Mouse (Mus musculus): Measurements from ENCODE around the gene Kif23.

Kif23 gene

DNA sequence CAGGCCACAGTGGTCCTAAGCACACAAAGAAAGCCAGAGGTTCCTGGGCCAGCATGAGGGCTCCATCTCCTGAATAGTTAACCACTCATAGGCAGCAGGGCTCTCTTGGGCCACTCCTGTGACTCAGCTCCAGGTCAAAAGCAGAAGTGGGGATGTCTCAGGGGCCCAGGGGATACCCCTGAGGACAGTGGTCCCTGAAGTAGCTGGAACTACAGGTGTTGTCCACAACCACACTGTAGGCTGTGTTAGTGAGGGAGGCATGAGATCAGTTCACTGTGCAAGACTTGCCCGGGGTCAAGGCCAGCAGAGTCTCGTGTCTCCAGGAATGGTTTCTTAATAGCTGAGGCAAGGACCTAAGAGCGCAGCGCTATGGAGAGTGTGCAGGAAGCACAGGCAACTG is 45.0 kb downstream of the Kif23 start:
- no peak for DNase-seq

DNA sequence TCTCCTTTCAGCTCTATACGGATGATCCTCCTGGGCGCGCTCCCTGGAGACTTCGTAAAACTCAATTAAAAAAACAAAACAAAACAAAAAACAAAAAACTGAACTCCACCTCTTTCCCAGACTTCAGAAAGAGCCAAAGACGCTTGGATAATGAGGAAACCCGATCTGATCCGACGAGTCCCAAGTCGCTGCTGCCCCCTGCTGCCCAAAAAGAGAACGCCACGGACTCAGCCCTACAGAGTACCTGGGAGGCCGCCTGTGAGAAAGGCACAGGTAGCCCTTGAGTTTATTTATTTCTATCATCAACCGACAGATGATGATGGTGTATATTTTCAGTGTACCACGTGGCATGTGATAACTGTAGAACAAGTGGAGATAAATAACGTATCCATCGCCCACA is 46.8 kb downstream of the Kif23 start:
- peak; percentile 85 for DNase-seq

DNA sequence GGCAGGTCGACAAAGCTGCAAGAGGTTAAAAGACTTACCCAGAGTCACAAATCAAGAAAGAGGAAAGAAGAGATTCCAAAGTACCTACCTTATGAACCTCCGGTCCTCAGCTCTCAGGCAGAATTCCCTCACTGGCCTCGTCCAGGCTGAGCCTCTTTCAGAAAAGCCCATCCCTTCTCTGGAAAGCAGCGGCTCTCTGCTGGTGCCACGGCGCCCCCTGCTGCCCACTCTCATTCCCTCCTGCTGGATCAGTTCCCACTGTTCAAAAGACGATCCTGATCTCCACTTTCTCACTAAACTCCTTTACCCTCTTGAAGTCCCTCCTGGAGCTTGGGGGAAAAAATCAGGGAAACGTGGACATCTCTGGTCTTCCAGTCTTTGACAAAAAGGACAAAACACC is 48.2 kb downstream of the Kif23 start:
- peak; percentile 70 for DNase-seq

DNA sequence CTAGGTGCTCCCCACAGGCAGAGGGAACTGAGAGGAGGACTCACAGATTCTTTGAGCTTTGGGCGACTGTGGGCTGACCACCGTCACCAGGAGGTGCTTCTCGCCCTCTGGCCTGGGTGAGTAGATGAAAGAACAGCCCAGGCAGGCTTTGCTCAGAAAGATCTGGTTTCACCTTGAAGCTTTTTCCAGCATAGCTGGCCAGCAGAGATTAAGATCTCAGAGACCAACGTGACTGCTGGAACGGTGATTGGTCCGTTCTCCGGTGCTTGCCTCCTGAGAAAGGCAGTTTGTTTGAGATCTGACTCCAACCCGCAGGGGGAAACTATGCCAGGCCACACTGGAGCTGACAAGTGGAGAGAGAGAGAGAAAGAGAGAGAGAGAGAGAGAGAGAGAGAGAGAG is 51.6 kb downstream of the Kif23 start:
- no peak for DNase-seq

DNA sequence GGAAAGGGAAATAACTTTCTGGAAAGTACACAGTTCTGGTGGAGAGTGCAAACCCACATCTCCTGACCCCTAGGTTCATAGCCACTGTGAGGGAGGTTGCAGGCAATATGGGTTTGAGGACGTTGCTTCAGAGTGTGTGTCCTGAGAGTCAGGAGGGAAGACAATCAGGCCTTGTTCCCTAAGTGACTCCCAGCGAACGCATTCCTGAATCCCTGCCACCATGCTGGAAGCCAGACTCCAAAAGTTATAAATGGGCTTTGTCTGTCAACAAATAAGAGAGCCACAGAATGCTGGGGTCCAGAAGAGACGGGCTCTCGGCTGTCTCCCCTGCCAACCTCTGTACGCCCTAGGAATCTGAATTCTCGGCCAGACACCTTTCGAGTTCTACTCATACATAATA is 56.7 kb downstream of the Kif23 start:
- DNase-seq, result no peak

DNA sequence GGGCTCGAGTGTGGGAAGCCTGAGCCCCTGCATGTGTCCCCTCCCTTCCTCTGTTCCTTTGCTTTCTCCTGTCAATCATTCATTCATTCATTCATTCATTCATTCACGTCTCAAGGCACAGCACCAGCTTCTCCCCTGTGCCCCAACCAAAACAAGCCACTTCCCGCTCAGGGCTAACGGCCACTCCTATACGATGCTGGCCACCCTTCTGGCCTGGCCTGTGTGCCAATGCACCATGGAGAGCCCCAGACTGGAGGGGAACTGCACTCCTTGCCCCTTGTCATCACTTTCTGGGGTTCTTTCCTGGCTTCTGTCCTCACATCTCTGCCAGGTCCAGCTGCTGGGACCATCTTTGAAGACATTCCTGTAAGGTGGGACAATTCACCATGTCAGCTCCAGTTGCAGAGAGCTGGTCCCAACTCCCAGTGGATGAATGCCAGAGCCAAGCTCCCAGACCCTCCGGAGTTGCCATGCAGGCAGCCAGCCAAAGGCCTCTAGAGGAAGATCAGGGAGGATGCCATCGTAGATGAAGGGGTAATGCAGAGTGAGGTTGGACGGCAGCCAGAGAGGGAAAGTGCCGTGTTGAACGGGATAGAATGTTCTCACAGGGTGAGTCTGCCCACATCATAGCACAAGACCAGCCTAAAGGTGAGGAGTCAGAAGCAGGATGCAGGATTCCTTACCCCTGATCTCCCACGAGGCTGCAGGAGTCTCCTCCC is 58.8 kb downstream of the Kif23 start:
- no peak for DNase-seq

DNA sequence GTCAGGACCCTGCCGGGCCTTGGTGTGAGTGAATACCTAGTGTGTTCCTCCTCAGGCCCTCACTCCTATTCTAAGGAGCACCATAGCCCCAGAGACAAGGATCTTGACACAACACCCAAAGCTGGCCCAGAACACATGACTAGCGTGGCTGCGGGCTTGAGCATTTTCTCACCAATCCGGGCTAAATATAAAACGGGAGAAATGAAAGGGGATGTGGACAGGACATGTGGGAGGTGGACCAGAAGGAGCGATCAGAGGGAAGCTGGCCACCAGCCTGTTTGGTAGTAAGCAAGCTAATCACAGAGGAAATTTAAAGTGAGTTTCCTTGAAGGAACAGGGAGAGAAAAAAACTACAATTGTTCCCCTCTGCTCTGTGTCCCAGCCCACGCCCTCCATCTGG is 60.6 kb downstream of the Kif23 start:
- DNase-seq, result no peak

DNA sequence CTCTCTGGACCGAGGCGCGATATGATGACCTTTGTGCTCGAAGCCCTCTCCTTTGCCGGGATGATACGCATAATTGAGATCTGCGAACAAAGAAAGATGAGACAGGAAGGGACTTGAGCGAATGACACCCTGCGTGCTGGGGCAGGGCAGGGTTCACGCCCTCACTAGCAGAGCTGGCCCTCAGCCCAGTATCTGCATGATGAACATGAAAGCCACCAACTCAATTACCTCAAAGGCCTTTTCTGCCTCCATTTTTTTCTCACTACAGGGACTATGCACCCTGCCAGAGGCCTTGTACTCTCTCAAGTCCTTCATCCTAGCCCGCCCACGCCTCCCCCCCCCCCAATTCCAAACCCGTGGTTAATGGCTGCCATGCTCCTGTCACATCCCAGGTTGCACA is 61.6 kb downstream of the Kif23 start:
- DNase-seq, result no peak

DNA sequence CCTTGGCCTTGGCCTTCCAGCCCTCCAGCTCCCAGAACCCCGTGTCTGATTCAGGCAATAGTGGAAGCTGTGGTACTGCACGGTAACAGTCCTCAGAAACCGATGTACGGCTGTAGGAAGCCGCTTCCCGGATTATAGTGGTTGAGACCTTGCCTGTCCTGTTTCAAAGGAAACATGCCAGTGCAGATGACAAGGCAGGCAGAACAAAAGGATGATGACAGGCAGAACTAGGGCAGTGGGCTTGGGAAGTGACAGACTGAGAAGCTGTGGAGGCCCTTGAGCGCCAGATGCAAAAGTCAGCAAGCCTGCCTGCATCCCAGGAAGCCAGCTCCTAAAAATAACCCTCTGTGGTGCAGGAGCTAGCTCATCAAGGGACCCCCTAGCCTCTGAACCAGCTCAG is 62.2 kb downstream of the Kif23 start:
- DNase-seq, result no peak

DNA sequence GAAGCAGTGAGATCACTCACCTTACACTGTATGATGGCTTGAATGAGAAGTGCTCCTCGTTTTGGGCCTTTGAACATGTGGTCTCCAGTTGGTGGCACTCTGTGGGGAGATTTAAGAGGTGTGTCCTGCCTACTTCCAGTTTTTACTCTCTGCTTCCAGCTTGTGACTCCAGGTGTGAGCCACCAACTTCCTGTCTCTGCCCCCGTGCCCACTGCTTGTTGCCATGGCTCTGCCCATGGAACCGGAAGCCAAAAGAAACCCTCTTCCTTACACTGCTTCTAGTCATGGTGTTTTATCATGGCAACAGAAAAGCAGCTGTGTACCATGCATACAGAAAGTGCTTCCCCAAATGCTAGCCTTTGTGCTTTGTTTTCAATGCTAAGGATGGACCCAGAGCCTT is 64.4 kb downstream of the Kif23 start:
- no peak for DNase-seq

DNA sequence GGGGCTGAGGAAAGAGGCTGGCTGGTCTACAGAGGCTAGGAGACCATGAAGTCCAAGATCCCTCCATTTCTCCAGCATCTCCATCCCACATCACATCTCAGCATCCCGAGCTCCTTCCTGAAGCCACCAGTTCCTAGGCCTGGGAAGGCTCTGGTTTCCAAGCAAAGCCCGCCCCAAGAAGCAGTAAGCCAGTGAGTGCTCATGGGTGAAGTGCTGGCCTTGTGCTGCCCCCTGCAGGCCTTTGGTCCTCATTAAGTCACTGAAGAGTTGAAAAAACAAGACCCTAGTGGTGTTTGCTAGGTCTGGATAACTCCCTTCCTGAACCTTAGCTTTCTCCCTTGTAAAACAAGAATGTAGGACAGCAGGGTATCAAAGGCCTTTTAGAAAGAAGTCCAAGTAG is 67.7 kb downstream of the Kif23 start:
- DNase-seq, result peak; percentile 42

DNA sequence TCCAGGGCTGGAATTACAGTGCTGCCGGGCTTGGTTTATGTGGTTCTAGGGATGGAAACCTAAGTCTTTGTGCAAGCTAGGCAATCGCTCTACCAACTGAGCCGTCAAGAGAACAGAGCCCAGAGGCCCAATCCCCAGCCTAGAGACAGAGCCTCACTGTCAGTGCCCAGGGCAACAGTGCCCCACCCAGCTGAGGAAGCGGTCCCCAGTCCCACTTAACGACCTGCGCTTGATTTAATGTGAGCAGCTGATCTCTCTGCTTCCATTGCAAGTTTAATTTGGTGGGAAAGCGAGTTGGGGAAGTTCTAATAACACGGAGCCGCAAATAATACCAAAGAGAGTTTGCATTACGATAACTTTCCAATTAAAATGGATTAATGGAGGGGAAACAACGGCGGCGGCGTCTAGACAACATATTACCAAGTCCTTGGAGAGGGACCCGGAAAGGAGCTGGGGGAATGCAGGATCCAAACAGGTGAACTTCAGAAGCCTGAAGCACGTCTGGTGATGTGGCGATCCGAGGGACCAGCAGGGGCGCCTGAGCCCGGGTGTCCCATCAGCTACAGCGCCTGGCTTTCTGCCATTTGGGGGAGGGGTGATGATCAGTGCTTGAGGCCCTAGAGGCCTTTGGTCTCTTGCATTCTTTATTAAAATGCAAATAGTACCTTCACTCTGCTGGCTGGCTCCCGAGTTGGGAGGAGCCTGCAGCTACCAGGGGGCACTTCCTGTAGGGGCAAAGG is 69.0 kb downstream of the Kif23 start:
- DNase-seq, result no peak

DNA sequence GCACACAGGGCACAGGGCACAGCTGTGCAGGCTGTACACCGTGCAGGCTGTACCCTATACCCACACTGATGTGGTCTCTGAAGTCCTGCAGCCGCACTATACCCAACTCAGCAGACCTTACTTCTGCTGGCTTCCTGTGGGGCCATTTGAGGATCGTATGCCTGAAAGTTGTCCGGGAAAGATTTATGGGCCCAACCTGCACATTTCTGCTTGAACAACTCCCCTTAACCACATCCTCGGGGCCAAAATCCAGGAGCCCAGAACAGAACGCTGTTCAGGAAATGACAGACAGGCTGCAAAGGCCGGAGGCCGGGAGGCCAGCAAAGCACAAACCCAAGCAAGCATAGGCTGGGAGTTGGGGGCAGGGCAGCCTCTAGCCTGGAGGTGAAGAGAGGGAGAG is 73.2 kb downstream of the Kif23 start:
- no peak for DNase-seq

DNA sequence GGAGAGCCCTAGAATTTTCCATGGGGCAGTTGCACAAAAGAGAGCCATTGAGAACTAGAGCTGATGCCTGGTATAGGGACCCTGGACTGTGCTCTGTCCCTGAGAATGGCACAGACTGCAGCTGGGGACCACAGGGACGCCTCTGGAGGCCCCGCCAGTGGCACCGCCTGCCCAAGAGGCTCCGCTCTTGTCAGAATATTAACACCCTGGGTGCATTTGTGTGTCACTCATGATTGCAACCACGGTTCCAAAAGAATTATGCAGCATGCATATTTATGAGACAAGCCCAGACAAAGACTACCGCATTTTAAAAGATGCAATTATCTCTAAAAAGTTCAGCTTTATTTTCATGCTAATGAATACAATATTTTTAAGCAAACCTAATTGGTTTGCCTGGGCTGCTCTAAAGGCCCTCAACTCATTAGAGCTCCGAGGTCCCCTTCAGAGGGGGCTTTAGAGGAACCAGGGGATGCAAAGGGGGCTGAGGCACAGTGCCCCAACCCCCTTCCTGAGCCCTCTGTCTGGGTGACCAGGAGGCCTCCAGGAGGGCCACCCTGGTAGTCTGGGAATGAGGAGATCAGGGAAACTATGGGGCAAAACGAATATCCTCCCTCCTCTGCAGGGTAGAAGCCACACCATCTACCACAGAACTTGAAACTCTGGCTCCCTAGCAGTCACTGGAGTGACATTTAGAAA is 74.2 kb downstream of the Kif23 start:
- no peak for DNase-seq

DNA sequence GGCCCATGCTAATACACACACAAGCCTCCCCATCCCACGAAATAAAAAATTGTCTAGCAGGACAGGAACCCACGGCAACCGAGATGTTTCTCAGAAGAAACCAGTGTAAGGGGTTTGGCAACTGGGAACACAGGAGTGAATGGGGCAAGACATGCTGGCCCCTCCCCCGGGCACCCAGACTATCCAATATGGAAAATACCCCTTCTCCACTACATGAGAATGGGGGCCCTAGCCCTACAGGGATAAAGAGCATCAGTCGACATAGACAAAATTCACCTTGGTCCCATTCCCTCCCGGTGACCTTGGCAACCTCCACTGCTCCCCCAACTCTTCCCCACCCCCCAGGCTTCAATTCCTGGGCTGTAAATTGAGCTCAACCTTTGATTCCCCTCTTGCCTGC is 74.7 kb downstream of the Kif23 start:
- DNase-seq, result no peak

DNA sequence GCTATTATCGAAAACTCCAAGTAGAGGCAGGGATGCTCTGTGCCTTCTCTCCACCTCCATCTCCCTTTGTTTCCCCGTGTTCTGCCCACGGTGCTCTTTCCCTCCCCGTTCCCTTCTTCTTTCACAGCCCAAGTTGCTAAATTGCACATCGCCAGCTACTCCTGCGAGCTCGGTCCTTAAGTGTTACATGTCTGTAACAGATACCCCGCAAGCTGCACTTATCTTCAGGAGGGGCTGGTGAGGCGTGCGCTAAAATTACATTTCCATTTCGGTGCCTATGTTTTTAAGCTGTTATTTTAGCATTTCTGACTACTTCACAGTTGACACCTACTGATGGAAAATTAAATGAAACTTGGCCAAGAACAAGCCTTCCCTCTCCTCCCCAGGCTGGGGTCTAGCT is 78.9 kb downstream of the Kif23 start:
- no peak for DNase-seq

All from cerebellum, adult 8-10 months (tissue).